Mouse (Mus musculus) layer of hippocampus, adult 18-20 months (tissue): Measurements from ENCODE around the gene Tmem108. TPM values are rescaled to one million over a fixed set of nuclear protein-coding genes. Genes with fewer than 3 reads are reported as not detected.

Source experiments
- DNase-seq, 2 experiments: peaks; one replicate each; pipeline ENCODE4 v3.0.0; 2022; ENCODE audit warnings: low spot score in 2 of 2
- total RNA-seq, 2 experiments: library from RNA; stranded (reverse); gene quantifications; 2 replicates each; pipeline ENCODE4 v1.2.3; 2021

Gene Tmem108
- total RNA-seq, 2 experiments from 2014 or later = 32.1 to 35.4 TPM

- DNase-seq = no peak
Observed at GRCm38 (mm10) chr9:103639413-103639812, 122.2 kb downstream of the Tmem108 start.

GRCm38 (mm10) chr9:103637451-103637850 lies 124.2 kb downstream of the Tmem108 start:
- no peak for DNase-seq

- no peak for DNase-seq
Observed at GRCm38 (mm10) chr9:103636847-103637246, 124.8 kb downstream of the Tmem108 start.

GRCm38 (mm10) chr9:103628861-103629469 lies 132.7 kb downstream of the Tmem108 start:
- no peak for DNase-seq

- DNase-seq = no peak
Observed at GRCm38 (mm10) chr9:103627404-103627900, 134.2 kb downstream of the Tmem108 start.

GRCm38 (mm10) chr9:103626156-103626555 lies 135.5 kb downstream of the Tmem108 start:
- peak; percentile 39 to 52 for DNase-seq

- DNase-seq = peak; percentile 51 to 86
Observed at GRCm38 (mm10) chr9:103624649-103625048, 137.0 kb downstream of the Tmem108 start.

GRCm38 (mm10) chr9:103623560-103624316 lies 137.9 kb downstream of the Tmem108 start:
- DNase-seq = peak in 1 of 2 experiments; percentile 47

- no peak for DNase-seq
Observed at GRCm38 (mm10) chr9:103622988-103623387, 138.6 kb downstream of the Tmem108 start.

GRCm38 (mm10) chr9:103621870-103622269 lies 139.8 kb downstream of the Tmem108 start:
- DNase-seq = no peak

- DNase-seq = no peak
Observed at GRCm38 (mm10) chr9:103620517-103621212, 141.0 kb downstream of the Tmem108 start.

- no peak for DNase-seq
Observed at GRCm38 (mm10) chr9:103614260-103614659, 147.4 kb downstream of the Tmem108 start.

- DNase-seq = no peak
Observed at GRCm38 (mm10) chr9:103608161-103609058, 153.2 kb downstream of the Tmem108 start.

GRCm38 (mm10) chr9:103606056-103606455 lies 155.6 kb downstream of the Tmem108 start:
- no peak for DNase-seq

GRCm38 (mm10) chr9:103603792-103604191 lies 157.8 kb downstream of the Tmem108 start:
- DNase-seq = no peak

GRCm38 (mm10) chr9:103601878-103602277 lies 159.8 kb downstream of the Tmem108 start:
- DNase-seq = no peak

- no peak for DNase-seq
Observed at GRCm38 (mm10) chr9:103600834-103601233, 160.8 kb downstream of the Tmem108 start.

- no peak for DNase-seq
Observed at GRCm38 (mm10) chr9:103599908-103600307, 161.7 kb downstream of the Tmem108 start.

GRCm38 (mm10) chr9:103597861-103598260 lies 163.8 kb downstream of the Tmem108 start:
- peak; percentile 46 to 72 for DNase-seq

- DNase-seq = peak; percentile 70 to 89
Observed at GRCm38 (mm10) chr9:103595190-103595837, 166.3 kb downstream of the Tmem108 start.
